Mouse (Mus musculus) CH12F3 (cell line): ENCODE data around the gene Mbnl2.

Experiments
- in situ Hi-C: fragments of 300-500 bp; cut with MboI; formaldehyde crosslinking; loops from 2 replicates; pipeline ENCODE4 v1.14.3; 2020; ENCODE audit warnings: low sequenced_read_pairs

Mbnl2 gene

GRCm38 (mm10) chr14:120477982-120478568, 202.6 kb downstream of the Mbnl2 start, which contains the start of gene Rap2a:
Gene Rap2a, plus strand, starts transcription at chr14:120478444.
- in situ Hi-C loops: no loop called here

- in situ Hi-C loops: no loop called here
Measured at GRCm38 (mm10) chr14:120478641-120479341, 203.3 kb downstream of the Mbnl2 start.

- in situ Hi-C loops: no loop called here
Measured at GRCm38 (mm10) chr14:120480341-120480900, 205.0 kb downstream of the Mbnl2 start.

GRCm38 (mm10) chr14:120480927-120481326, 205.5 kb downstream of the Mbnl2 start:
- in situ Hi-C loops: no loop called here
